Comparison of ENCODE assay signal across 25 mouse cellular contexts in the genomic region with DNA sequence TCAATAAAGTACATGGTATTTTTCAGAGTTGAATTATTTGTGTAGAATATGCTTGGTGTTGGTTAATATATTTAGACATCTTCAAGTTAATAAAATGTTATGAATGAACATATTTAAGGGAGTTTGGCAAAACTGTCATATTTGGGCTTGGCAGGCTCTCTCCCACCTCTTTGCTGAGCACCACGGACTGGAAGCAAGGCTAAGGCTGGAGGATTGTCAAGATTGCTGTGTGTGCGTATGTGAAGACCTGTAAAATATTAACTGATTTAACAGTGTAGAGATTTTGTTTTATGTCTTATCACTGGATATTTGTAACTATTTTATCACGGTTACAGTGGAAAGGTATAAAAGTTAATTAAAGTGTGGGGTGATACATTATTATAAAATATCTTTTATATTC.
"Had no signal": no experiment of that assay in that cellular context is flagged by ENCODE, and none has a peak within 500 bp of the region (broad histone marks: within the 10 kb centered on the region; RNA-seq: fewer than 3 reads in every experiment).

No protein-coding gene starts in this region.

- H3K27me3 ChIP-seq: heart, embryonic 12.5 days; hindbrain, embryonic 12.5 days; intestine, embryonic 15.5 days; limb, embryonic 12.5 days; liver, embryonic 13.5 days; liver, embryonic 15.5 days had no signal

- H3K27ac ChIP-seq: gastrocnemius, adult 2 months; heart, embryonic 10.5 days; hindbrain, embryonic 10.5 days; hindbrain, embryonic 12.5 days; hindbrain, embryonic 14.5 days; intestine, embryonic 15.5 days; kidney, postnatal 0 days; layer of hippocampus, adult 2 months; left cerebral cortex, adult 2 months; limb, embryonic 10.5 days; limb, embryonic 12.5 days; liver, embryonic 13.5 days; liver, embryonic 15.5 days had no signal

- H3K4me2 ChIP-seq: heart, embryonic 12.5 days; hindbrain, embryonic 12.5 days; hindbrain, embryonic 14.5 days; intestine, embryonic 15.5 days; limb, embryonic 12.5 days; liver, embryonic 11.5 days; liver, embryonic 13.5 days; liver, embryonic 15.5 days had no signal

- H3K4me3 ChIP-seq: gastrocnemius, adult 2 months; heart, embryonic 10.5 days; heart, embryonic 12.5 days; hindbrain, embryonic 10.5 days; hindbrain, embryonic 12.5 days; intestine, embryonic 15.5 days; layer of hippocampus, adult 2 months; left cerebral cortex, adult 2 months; limb, embryonic 10.5 days; limb, embryonic 12.5 days; liver, embryonic 13.5 days; liver, embryonic 15.5 days had no signal

- H3K9ac ChIP-seq: heart, embryonic 12.5 days; hindbrain, embryonic 12.5 days; hindbrain, embryonic 14.5 days; intestine, embryonic 15.5 days; limb, embryonic 12.5 days; liver, embryonic 13.5 days; liver, embryonic 15.5 days had no signal

- H3K36me3 ChIP-seq: heart, embryonic 10.5 days; heart, embryonic 12.5 days; hindbrain, embryonic 10.5 days; hindbrain, embryonic 12.5 days; intestine, embryonic 15.5 days; limb, embryonic 10.5 days; limb, embryonic 12.5 days; liver, embryonic 13.5 days; liver, embryonic 15.5 days had no signal

- H3K9me3 ChIP-seq: heart, embryonic 10.5 days; heart, embryonic 12.5 days; hindbrain, embryonic 10.5 days; hindbrain, embryonic 12.5 days; intestine, embryonic 15.5 days; limb, embryonic 10.5 days; limb, embryonic 12.5 days; liver, embryonic 13.5 days; liver, embryonic 15.5 days had no signal

- ATAC-seq: hindbrain, embryonic 16.5 days; inflammation-experienced regulatory T-cells, adult 6 months; intestine, embryonic 15.5 days; intestine, postnatal 0 days had no signal

- DNase-seq: gastrocnemius, adult 2 months; gastrocnemius, postnatal 10 days; gastrocnemius, postnatal 25 days; heart, adult 18-20 months; heart, postnatal 10 days; heart, postnatal 4 days; kidney, postnatal 4 days; liver; liver, embryonic 13.5 days had no signal

- H3K4me1 ChIP-seq: heart, embryonic 10.5 days; heart, embryonic 12.5 days; hindbrain, embryonic 12.5 days; intestine, embryonic 15.5 days; limb, embryonic 10.5 days; limb, embryonic 12.5 days; liver, embryonic 13.5 days; liver, embryonic 15.5 days had no signal
